Mouse (Mus musculus): ENCODE measurements around the gene Kng1. TPM values are rescaled to one million over a fixed set of nuclear protein-coding genes. Genes with fewer than 3 reads are reported as not detected.
"Not testable (repeated sequence)": the region's sequence is repeated elsewhere in the genome, so short reads cannot be mapped to it uniquely, and the experiment has no call there.

Gene Kng1
- polyA plus RNA-seq, 1 experiment from 2014 or later, result 9.2 TPM

- WGBS, result 85% methylated on average over 8 of the region's 8 CpGs
- H3K36me3 ChIP-seq; H3K27ac ChIP-seq; H3K9ac ChIP-seq; H3K27me3 ChIP-seq; H3K9me3 ChIP-seq (replicated peaks); ATAC-seq (replicated peaks; ENCODE audit: low FRiP score); H3K4me3 ChIP-seq (replicated peaks); H3K4me2 ChIP-seq: not testable (repeated sequence)
- peaks cover 17% of the 10 kb centered on the region for H3K4me1 ChIP-seq
Observed at GRCm38 (mm10) chr16:23097290-23098104, 39.8 kb downstream of the Kng1 start.

GRCm38 (mm10) chr16:23098105-23098452 lies 40.4 kb downstream of the Kng1 start:
- H3K36me3 ChIP-seq; H3K4me3 ChIP-seq (replicated peaks); H3K9me3 ChIP-seq (replicated peaks); ATAC-seq (replicated peaks; ENCODE audit: low FRiP score); H3K27me3 ChIP-seq; H3K4me2 ChIP-seq; H3K27ac ChIP-seq; H3K9ac ChIP-seq: not testable (repeated sequence)
- WGBS, result 93% methylated on average over 1 of the region's 1 CpGs
- peaks cover 22% of the 10 kb centered on the region for H3K4me1 ChIP-seq

- WGBS, result 16% methylated on average over 12 of the region's 12 CpGs
Observed at GRCm38 (mm10) chr16:23099632-23100031, 42.0 kb downstream of the Kng1 start.

GRCm38 (mm10) chr16:23100099-23100575 lies 42.5 kb downstream of the Kng1 start:
- no peaks in the 10 kb centered on the region for H3K36me3 ChIP-seq
- H3K9ac ChIP-seq, result peak overlapping the region; percentile 47
- H3K4me2 ChIP-seq, result peak overlapping the region; percentile 68
- 2% methylated on average over 9 of the region's 9 CpGs for WGBS
- ATAC-seq (replicated peaks; ENCODE audit: low FRiP score), result peak; percentile 83
- H3K4me1 ChIP-seq, result peaks cover 24% of the 10 kb centered on the region
- H3K27ac ChIP-seq, result 0 out of 2 replicates have a peak overlapping the region, but pooled peaks have one; percentile 1
- H3K9me3 ChIP-seq (replicated peaks), result no peaks in the 10 kb centered on the region
- peak overlapping the region; percentile 43 for H3K4me3 ChIP-seq (replicated peaks)
- no peaks in the 10 kb centered on the region for H3K27me3 ChIP-seq

More at GRCm38 (mm10) chr16:23099632-23100031, 42.0 kb downstream of the Kng1 start:
- Histone ChIP-seq H3K27ac (0 out of 2 replicates have a peak overlapping the region, but pooled peaks have one; percentile 1), H3K4me2 (peak overlapping the region; percentile 68), H3K4me3 (replicated peaks) (peak overlapping the region; percentile 43), H3K9ac (peak overlapping the region; percentile 47; the same call in 1 of the 2 replicates), H3K4me1 (peaks cover 24% of the 10 kb centered on the region), H3K36me3 (no peaks in the 10 kb centered on the region), H3K27me3 (no peaks in the 10 kb centered on the region), H3K9me3 (replicated peaks) (no peaks in the 10 kb centered on the region)
- no peak for ATAC-seq (replicated peaks; ENCODE audit: low FRiP score)

GRCm38 (mm10) chr16:23100613-23101012 lies 42.9 kb downstream of the Kng1 start:
- Histone ChIP-seq H3K4me1 (peaks cover 24% of the 10 kb centered on the region), H3K27me3 (no peaks in the 10 kb centered on the region), H3K9me3 (replicated peaks) (no peaks in the 10 kb centered on the region), H3K4me3 (replicated peaks) (peak overlapping the region; percentile 43), H3K36me3 (no peaks in the 10 kb centered on the region), H3K9ac (peak overlapping the region; percentile 47; the same call in 1 of the 2 replicates), H3K4me2 (peak overlapping the region; percentile 68), H3K27ac (no peak overlapping the region)
- ATAC-seq (replicated peaks; ENCODE audit: low FRiP score), result no peak
- 13% methylated on average over 10 of the region's 10 CpGs for WGBS

- ATAC-seq (replicated peaks; ENCODE audit: low FRiP score), result no peak
- H3K4me2 ChIP-seq, result peak overlapping the region; percentile 68
- H3K36me3 ChIP-seq, result no peaks in the 10 kb centered on the region
- H3K9me3 ChIP-seq (replicated peaks), result no peaks in the 10 kb centered on the region
- peak overlapping the region; percentile 36; the same call in 1 of the 2 replicates for H3K9ac ChIP-seq
- 10% methylated on average over 15 of the region's 15 CpGs for WGBS
- H3K27me3 ChIP-seq, result no peaks in the 10 kb centered on the region
- H3K4me1 ChIP-seq, result peaks cover 24% of the 10 kb centered on the region
- peak overlapping the region; percentile 48; the same call in 1 of the 2 replicates for H3K27ac ChIP-seq
- H3K4me3 ChIP-seq (replicated peaks), result peak overlapping the region; percentile 45
Observed at GRCm38 (mm10) chr16:23102340-23103037, 44.8 kb downstream of the Kng1 start.

- peak overlapping the region; percentile 68 for H3K4me2 ChIP-seq
- no peaks in the 10 kb centered on the region for H3K27me3 ChIP-seq
- peak overlapping the region; percentile 45 for H3K4me3 ChIP-seq (replicated peaks)
- no peak for ATAC-seq (replicated peaks; ENCODE audit: low FRiP score)
- WGBS, result 39% methylated on average over 17 of the region's 17 CpGs
- H3K36me3 ChIP-seq, result no peaks in the 10 kb centered on the region
- H3K27ac ChIP-seq, result peak overlapping the region; percentile 48; the same call in 1 of the 2 replicates
- H3K4me1 ChIP-seq, result peaks cover 24% of the 10 kb centered on the region
- H3K9ac ChIP-seq, result peak overlapping the region; percentile 36; the same call in 1 of the 2 replicates
- no peaks in the 10 kb centered on the region for H3K9me3 ChIP-seq (replicated peaks)
Observed at GRCm38 (mm10) chr16:23103038-23103745, 45.5 kb downstream of the Kng1 start.

- 77% methylated on average over 2 of the region's 2 CpGs for WGBS
Observed at GRCm38 (mm10) chr16:23103841-23104240, 46.2 kb downstream of the Kng1 start.

GRCm38 (mm10) chr16:23106121-23106520 lies 48.5 kb downstream of the Kng1 start:
- Histone ChIP-seq H3K4me1 (peaks cover 29% of the 10 kb centered on the region), H3K27ac (no peak overlapping the region), H3K9ac (no peak overlapping the region), H3K36me3 (peaks cover 26% of the 10 kb centered on the region), H3K27me3 (no peaks in the 10 kb centered on the region), H3K4me3 (replicated peaks) (no peak overlapping the region), H3K9me3 (replicated peaks) (no peaks in the 10 kb centered on the region), H3K4me2 (no peak overlapping the region)
- no peak for ATAC-seq (replicated peaks; ENCODE audit: low FRiP score)
- WGBS, result 81% methylated on average over 7 of the region's 7 CpGs

More at GRCm38 (mm10) chr16:23103841-23104240, 46.2 kb downstream of the Kng1 start:
- H3K4me3 ChIP-seq (replicated peaks), result no peak overlapping the region
- H3K4me2 ChIP-seq, result no peak overlapping the region
- H3K9ac ChIP-seq, result no peak overlapping the region
- H3K27ac ChIP-seq, result no peak overlapping the region
- H3K36me3 ChIP-seq, result peaks cover 3% of the 10 kb centered on the region
- no peaks in the 10 kb centered on the region for H3K27me3 ChIP-seq
- peaks cover 24% of the 10 kb centered on the region for H3K4me1 ChIP-seq
- no peak for ATAC-seq (replicated peaks; ENCODE audit: low FRiP score)
- H3K9me3 ChIP-seq (replicated peaks), result no peaks in the 10 kb centered on the region

- Histone ChIP-seq H3K4me3 (replicated peaks) (peak within 1 kb of the TSS; percentile 86), H3K9me3 (replicated peaks) (no peaks in the 10 kb centered on the region), H3K9ac (peak within 1 kb of the TSS; percentile 100), H3K27ac (peak within 1 kb of the TSS; percentile 98), H3K4me1 (peaks cover 40% of the 10 kb centered on the region), H3K4me2 (peak within 1 kb of the TSS; percentile 81), H3K27me3 (no peaks in the 10 kb centered on the region), H3K36me3 (peaks cover 39% of the 10 kb centered on the region)
- under 1% methylated on average over 71 of the region's 71 CpGs for WGBS
- peak; percentile 94 for ATAC-seq (replicated peaks; ENCODE audit: low FRiP score)
Observed at GRCm38 (mm10) chr16:23107231-23107942, 49.7 kb downstream of the Kng1 start, which contains the start of gene Eif4a2. Eif4a2 (plus strand) TSS chr16:23107444.

All from kidney, embryonic 15.5 days (tissue).